Mouse (Mus musculus) brain, embryonic 14.5 days (tissue): ENCODE results near the gene Amz2. TPM values are rescaled to one million over a fixed set of nuclear protein-coding genes. Genes with fewer than 3 reads are reported as not detected.

ENCODE experiments used
- DNase-seq: peaks from one replicate; pipeline ENCODE4 v3.0.0-alpha.2; 2011; ENCODE audit warnings: low read depth
- CTCF ChIP-seq: fragments of 200-500 bp; IDR thresholded peaks from 2 replicates; pipeline ENCODE4 v1.5.1; 2012; ENCODE audit warnings: inconsistent platforms, mild to moderate bottlenecking, moderate library complexity, borderline replicate concordance; ENCODE audit not compliant: insufficient read depth, insufficient read length; ENCODE audit errors: extremely low read depth
- POLR2A ChIP-seq: fragments of 200-500 bp; IDR thresholded peaks from 2 replicates; pipeline ENCODE4 v1.6.1; 2012; ENCODE audit warnings: mild to moderate bottlenecking, inconsistent platforms, borderline replicate concordance; ENCODE audit not compliant: poor library complexity, insufficient read depth, insufficient read length, severe bottlenecking; ENCODE audit errors: extremely low read depth
- polyA plus RNA-seq: library from polyadenylated mRNA; depleted of rRNA; stranded (reverse); fragments of >200 nt; gene quantifications from 2 replicates; pipeline ENCODE4 v1.2.3, GENCODE M21; 2012

Gene Amz2
- polyA plus RNA-seq, 1 experiment = 183 TPM

DNA sequence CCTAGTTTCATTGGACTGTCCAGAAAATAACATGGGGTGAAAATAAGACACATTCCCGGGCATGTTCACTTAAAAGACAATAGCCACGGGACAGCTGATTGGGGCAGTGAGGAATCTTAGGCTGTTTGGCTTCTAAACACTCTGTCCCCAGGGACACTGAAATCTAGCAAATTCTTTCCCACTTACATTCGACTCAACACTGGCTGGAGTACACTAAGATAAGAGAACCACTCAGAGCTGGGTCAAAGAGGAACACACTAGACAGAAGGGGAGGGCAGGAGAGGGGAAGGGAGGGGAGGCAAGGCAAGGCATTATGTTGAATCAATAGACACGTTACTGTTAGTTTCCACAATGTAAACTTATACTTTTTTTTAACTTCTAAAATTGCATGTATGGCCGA is 34.8 kb downstream of the Amz2 start:
- no peak for DNase-seq
- TF ChIP-seq POLR2A (no peak), CTCF (no peak)

DNA sequence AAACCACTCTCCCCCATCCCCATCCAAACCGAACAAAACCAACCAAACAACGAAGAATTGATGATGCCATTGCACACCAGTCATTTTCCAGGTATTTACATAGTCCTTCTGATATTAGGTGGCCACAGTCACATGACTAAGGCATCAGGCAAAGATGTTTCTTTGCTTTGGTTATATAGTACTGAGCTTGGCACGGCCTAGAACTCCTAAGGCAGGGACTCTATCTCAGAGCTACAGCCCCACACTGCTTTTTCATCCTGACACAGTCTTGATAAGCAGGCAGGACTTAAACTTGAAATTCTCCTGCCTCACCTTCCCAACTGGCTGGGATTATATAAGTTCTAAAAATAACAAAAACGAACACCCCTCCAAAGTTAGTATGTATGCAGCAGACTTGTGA is 39.3 kb downstream of the Amz2 start:
- no peak for TF ChIP-seq CTCF
- TF ChIP-seq POLR2A = no peak
- no peak for DNase-seq

DNA sequence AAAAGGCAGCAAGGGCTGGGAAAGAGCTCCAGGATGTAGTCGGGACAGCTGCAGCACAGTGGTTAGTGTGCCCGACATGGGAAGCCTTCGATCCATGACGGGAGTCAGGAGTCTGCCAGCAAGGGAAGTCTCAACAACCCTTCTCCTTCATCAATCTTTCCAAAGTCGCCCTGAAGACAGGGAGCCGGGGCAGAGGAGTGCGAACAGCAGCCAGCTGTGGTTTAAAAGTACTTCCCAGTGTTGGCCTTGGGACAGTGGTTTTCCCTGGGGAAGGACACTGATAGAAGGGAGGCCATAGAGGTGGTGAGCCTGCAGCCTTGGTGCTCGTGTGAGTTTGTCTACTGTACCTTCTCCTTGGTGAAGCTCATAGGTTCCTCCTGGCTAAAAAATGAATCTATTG is 41.2 kb downstream of the Amz2 start:
- no peak for TF ChIP-seq CTCF
- TF ChIP-seq POLR2A = no peak

DNA sequence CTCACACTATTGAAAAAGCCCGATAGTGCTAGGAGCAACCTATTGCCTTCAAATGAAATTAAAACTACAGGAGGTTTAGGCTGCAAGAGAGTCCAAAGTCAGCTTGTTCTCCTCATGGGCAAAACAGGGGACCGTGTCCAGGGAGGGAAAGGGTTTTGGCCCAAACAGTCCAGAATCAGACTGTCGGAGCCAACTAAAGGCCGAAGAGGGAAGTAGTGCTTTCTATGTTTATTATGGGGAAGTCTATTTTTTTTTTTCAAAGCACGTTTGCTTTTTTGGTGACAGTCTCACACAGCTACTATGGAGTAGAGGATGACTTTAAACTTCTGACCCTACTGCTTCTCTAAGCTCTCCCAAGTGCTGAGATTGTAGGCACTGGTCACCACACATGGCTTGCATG is 42.4 kb downstream of the Amz2 start:
- DNase-seq = no peak
- no peak for TF ChIP-seq POLR2A

More for the DNA sequence above, 41.2 kb downstream of the Amz2 start:
- DNase-seq = no peak

DNA sequence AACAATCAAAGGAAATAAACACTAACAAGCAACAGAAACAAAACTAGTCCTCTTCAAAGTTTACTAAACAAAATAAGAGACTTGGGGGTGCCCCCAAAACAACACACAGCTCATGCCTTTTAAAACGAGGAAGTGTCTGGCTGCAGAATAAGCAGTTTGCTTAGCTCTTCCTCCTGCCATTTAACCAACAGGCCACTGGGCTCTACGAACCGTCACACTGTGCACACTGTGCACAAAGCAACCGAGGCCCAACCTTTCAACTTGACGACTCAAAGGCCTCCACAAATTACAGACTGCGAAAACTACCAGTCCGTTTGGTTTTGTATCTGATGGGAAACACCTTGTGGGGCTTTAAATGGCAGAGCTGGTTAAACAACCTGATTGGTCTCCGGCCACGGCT is 44.4 kb downstream of the Amz2 start:
- TF ChIP-seq CTCF (no peak), POLR2A (no peak)
- DNase-seq = no peak

DNA sequence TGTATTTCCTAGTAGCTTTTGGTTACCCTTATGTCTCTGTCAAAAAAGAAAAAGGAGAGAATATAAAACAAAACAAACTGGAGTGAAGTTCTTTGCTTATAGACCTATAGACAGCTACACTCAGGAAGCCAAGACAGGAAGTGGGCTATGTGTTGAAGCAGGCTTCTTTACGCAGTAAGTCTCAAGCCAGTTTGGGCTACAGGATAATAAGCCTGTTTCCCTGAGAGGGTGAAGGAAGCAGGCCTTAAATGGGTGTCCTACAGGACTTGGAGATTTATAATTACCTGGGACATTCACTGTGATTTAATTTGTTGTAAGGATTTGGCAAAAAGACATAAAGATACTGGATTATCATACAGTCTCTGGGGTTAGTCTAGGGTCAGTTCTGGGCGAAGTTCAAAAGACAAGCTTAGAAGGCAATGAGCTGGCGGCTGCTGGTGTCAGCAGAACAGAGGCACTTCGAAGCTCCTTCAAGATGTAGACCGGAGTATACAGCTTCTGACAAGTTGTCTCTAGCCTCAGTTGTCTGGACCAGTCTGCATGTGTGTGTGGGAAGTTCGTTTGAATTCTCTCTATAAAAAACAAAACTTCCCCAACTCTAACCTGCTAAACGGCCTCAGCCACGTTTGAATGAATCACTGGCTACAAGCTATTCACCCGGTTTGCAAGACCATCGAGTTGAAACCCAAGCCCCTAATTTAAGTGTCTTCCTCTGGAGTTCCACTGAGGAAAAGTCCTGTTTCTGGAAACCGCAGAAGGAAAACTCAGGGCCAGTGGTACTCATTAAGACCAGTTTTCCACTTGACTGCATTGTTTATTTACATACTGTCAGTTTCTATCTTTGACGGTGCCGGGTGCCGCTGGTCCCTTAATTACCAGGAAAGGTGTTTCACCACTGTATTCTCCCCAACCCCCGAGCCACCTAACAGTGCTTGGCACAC is 45.4 kb downstream of the Amz2 start:
- peak; percentile 41 for DNase-seq
- no peak for TF ChIP-seq CTCF
- TF ChIP-seq POLR2A = no peak

DNA sequence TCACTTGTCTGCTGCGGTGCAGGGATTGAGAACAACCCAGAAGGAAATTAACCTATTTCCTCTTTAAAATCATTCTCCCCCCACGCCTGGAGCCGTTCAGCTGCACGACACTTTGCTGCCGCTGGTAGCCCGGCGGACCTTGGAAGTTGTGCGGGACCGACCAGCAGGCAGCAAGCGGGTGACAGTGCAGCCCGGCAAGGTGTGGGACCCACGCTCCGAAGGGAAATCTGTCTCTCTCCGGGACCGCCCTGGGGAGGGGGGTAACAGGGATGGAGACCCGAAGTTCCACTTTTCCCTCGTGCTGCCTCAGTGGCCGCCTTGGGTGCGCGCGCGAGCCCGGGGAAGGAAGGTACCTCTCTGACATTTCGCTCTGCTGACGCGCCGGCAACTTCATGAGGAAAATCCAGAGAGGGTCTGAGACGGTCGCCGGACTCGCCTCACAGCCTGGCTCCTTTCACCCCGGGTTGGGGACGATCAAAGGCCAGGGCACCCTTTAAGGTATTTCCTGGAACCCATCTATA is 46.5 kb downstream of the Amz2 start:
- peak; percentile 57 for DNase-seq
- TF ChIP-seq CTCF (no peak), POLR2A (no peak)

DNA sequence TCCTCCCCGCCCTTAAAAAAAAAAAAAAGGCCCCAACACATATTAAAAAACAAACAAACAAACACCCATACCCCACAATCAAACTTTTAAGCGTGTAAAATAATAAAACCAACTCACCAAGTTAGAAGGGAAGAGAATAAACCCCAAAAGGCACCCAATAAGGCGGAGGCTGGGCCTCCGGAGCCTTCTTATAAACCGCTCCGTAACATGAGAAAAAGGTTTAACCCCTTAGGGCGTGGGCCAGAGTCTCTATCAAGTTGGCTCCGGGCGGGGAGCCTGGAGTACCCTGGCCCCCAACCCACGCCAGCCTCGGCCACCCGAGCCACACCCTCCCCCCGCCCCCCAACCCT is 47.0 kb downstream of the Amz2 start:
- no peak for DNase-seq
- TF ChIP-seq CTCF (no peak), POLR2A (no peak)

DNA sequence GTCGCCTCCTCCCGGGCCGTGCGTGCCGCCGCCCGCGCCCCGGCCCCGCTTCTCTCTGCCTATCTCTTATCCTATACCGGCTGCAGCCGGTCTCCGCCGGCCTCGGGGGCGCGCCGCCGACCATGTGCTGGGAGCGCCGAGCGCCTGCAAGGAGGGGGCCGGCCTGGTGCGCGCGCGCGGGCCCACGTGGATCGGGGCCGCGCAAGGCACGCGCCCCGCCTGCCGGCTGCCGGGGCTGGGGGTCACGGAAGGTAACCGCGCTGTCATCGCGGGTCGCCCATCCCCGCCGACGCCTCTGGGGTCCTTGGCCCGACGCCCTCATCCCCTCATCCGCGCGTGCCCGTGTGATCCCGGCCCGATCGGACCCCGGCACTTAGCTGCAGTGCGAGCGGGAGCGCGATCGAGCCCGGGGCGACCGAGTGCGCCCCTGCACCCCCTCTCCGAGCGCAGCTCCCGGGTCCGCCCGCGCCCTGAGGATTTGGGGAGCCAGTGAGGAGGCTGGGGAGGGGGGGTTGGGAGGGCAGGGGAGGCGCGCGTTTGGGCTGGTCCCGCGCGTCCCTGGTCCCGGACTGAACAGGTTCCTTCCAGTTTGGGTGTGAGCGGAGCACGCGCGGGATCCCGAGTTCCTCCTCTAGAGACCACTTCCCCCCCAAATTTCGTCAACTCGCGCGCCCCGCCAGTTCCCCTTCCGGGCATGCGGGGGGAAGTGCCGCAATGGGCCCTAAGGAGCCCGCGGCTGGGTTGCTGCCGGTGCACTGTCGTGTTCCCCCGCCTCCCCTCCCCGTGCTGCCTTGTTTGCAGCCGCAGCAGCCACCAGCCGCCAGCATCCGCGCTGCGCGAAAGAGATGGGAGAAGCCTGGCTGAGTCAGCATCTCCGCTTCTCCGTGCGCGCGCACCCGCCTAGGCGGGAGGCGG is 47.7 kb downstream of the Amz2 start, which contains the start of the genes Arsg and Slc16a6:
TSS of gene Arsg (plus strand) at position 204 of the 915 bp plus-strand sequence.
TSS of gene Slc16a6 (minus strand) at position 428 of the 915 bp plus-strand sequence.
- TF ChIP-seq POLR2A = peak; percentile 89
- TF ChIP-seq CTCF = no peak
- peak; percentile 96 for DNase-seq

DNA sequence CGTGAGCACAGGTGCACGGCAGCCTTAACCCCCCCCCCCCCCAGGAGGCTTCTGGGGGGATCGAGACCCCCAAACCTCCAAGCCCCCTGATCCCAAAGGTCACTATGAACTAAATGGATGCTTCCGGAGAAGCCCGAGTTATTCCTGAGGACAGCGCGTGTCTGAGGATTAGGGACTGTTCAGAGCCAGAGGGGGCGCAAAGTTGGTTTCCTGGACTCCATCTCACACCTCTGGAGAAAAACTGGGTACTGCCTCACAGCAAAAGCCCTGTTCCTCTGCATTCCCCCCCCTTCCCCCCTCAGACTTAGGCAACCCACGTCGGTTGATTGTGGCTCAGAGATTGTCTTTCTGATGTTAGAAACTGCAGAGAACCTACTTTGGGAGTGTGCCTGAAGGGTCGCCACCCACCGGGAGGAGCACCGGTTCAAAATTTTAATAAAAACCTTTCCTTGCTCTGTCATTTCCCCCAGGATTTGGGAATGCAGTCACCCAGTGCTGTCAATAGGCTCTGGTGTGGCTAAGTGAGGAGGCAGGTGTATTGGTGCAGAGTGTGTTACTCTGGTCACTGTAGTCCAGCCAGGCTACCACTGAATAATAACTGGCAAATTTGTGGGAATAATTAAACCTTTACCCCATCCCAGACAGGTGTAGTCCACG is 48.5 kb downstream of the Amz2 start:
- TF ChIP-seq CTCF (peak; percentile 35; the same call in 1 of the 2 replicates), POLR2A (no peak)
- DNase-seq = no peak
